Mouse (Mus musculus) liver, adult 2 months (tissue): Measurements from ENCODE around the gene Gm20388. TPM values are rescaled to one million over a fixed set of nuclear protein-coding genes. Genes with fewer than 3 reads are reported as not detected.

ENCODE experiments used
- DNase-seq: peaks from one replicate; pipeline ENCODE4 v3.0.0-alpha.2; 2011; ENCODE audit warnings: low read depth, low spot score; ENCODE audit errors: extremely low read depth
- H3K27ac ChIP-seq: fragments of 200-500 bp; replicated peaks from 2 replicates; pipeline ENCODE4 v1.5.1; 2012; ENCODE audit warnings: low read depth, mild to moderate bottlenecking, control low read depth, inconsistent platforms, low read length; ENCODE audit not compliant: insufficient read depth
- H3K27me3 ChIP-seq: fragments of 200-500 bp; 2 replicates; pipeline ENCODE4 v1.6.1; 2012; ENCODE audit warnings: mild to moderate bottlenecking, moderate library complexity, low read length, inconsistent platforms; ENCODE audit not compliant: control insufficient read depth, insufficient read depth
- H3K36me3 ChIP-seq: fragments of 200-500 bp; 2 replicates; pipeline ENCODE4 v1.6.1; 2012; ENCODE audit warnings: low read length, inconsistent platforms; ENCODE audit not compliant: control insufficient read depth, insufficient read depth
- H3K4me1 ChIP-seq: fragments of 200-500 bp; 2 replicates; pipeline ENCODE4 v1.6.1; 2011; ENCODE audit warnings: low read length; ENCODE audit not compliant: control insufficient read depth, insufficient read depth
- H3K4me3 ChIP-seq: fragments of 200-500 bp; 2 replicates; pipeline ENCODE4 v1.5.1; 2011; ENCODE audit warnings: low read depth, mild to moderate bottlenecking, control low read depth, low read length, moderate library complexity; ENCODE audit not compliant: insufficient read depth
- H3K79me2 ChIP-seq: fragments of 200-500 bp; 2 replicates; pipeline ENCODE4 v1.6.1; 2012; ENCODE audit warnings: inconsistent platforms, mild to moderate bottlenecking, low read length, moderate library complexity; ENCODE audit not compliant: control insufficient read depth, insufficient read depth
- H3K9ac ChIP-seq: fragments of 200-500 bp; 2 replicates; pipeline ENCODE4 v1.6.1; 2012; ENCODE audit warnings: low read depth, mild to moderate bottlenecking, control low read depth, inconsistent platforms, low read length
- CTCF ChIP-seq: fragments of 200-500 bp; IDR thresholded peaks from 2 replicates; pipeline ENCODE4 v1.5.1; 2011; ENCODE audit warnings: low read depth, low read length, control low read depth
- POLR2A ChIP-seq: fragments of 200-500 bp; IDR thresholded peaks from 2 replicates; pipeline ENCODE4 v1.6.1; 2011; ENCODE audit warnings: low read length, control low read depth; ENCODE audit not compliant: insufficient read depth; ENCODE audit errors: extremely low read depth
- WGBS: fragments of 180-500 bp; shearing (Covaris S2); methylation state at CpG from one replicate; pipeline ENCODE4 v1.1.7; 2018; 5-methylcytosine and 5-hydroxymethylcytosine counted together
- polyA plus RNA-seq: library from polyadenylated mRNA; depleted of rRNA; stranded (reverse); fragments of >200 nt; gene quantifications from 2 replicates; pipeline ENCODE4 v1.2.3, GENCODE M21; 2012
- total RNA-seq: library from RNA; depleted of rRNA; stranded (reverse); fragments of >200 nt; gene quantifications from 2 replicates; pipeline ENCODE4 v1.2.3, GENCODE M21; 2014

Gene Gm20388
- total and polyA plus RNA-seq, 2 experiments = 6.4 to 19.9 TPM

DNA sequence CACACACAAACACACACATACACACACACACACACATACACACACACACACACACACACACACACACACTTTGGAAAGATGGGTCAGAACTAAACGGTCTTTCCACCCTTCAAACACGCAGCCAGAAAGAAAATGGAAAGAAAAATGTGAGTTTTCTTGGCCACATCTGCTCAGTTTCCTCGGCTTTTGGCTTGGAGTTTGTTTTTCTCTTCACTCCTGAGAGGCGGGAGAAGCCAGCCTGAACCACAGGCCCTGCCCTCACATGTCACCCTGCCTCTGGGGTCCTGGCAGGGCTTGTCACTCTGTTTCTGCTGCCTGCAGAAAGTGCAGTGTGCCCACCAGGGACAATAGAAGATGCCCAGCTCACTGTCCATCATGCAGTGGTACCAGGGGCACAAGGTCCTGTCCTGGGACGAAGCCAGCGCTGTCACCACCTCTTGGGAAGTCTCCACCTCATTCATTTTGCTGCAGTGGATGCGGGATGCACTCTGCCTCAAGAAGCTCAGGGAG lies 2189.1 kb downstream of the Gm20388 start:
- WGBS = 86% methylated on average over 7 of the region's 7 CpGs

GRCm38 (mm10) chr8:122101816-122102215 lies 2191.2 kb downstream of the Gm20388 start:
- TF ChIP-seq POLR2A (no peak), CTCF (no peak)
- 87% methylated on average over 5 of the region's 5 CpGs for WGBS
- Histone ChIP-seq H3K27ac (no peak overlapping the region), H3K4me3 (no peak overlapping the region), H3K9ac (no peak overlapping the region), H3K27me3 (no peaks in the 10 kb centered on the region), H3K36me3 (no peaks in the 10 kb centered on the region), H3K79me2 (no peaks in the 10 kb centered on the region), H3K4me1 (peaks cover 4% of the 10 kb centered on the region)
- no peak for DNase-seq

More for the DNA sequence above, 2189.1 kb downstream of the Gm20388 start:
- H3K79me2 ChIP-seq = no peaks in the 10 kb centered on the region
- peaks cover 4% of the 10 kb centered on the region for H3K4me1 ChIP-seq
- TF ChIP-seq CTCF (no peak), POLR2A (no peak)
- no peak overlapping the region for H3K4me3 ChIP-seq
- H3K27ac ChIP-seq = no peak overlapping the region
- H3K27me3 ChIP-seq = no peaks in the 10 kb centered on the region
- no peak for DNase-seq
- no peak overlapping the region for H3K9ac ChIP-seq
- no peaks in the 10 kb centered on the region for H3K36me3 ChIP-seq

DNA sequence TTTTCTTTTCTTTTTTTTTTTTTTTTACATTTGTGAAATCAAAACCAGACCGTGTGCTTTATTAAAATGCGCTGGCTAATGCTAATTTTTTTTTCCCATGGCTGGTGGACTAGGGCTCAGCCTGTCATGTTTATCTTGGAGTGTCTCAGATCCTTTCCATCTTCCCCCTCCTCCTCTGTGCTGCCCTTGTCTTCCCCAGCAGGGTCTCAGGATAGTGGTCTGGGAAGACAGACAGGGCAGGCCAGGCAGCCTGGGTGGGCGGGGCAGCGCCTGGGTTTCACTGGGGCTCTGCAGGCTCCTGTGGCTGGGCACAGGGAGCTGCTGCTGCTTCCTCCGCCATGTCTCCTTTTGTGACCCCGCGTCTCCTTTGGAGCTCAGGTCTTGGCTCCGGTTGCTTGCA lies 2191.6 kb downstream of the Gm20388 start:
- 72% methylated on average over 8 of the region's 8 CpGs for WGBS
- Histone ChIP-seq H3K27me3 (no peaks in the 10 kb centered on the region), H3K79me2 (no peaks in the 10 kb centered on the region), H3K4me1 (peaks cover 4% of the 10 kb centered on the region), H3K4me3 (no peak overlapping the region), H3K36me3 (no peaks in the 10 kb centered on the region), H3K27ac (no peak overlapping the region), H3K9ac (no peak overlapping the region)
- no peak for TF ChIP-seq CTCF
- TF ChIP-seq POLR2A = no peak
- DNase-seq = no peak

DNA sequence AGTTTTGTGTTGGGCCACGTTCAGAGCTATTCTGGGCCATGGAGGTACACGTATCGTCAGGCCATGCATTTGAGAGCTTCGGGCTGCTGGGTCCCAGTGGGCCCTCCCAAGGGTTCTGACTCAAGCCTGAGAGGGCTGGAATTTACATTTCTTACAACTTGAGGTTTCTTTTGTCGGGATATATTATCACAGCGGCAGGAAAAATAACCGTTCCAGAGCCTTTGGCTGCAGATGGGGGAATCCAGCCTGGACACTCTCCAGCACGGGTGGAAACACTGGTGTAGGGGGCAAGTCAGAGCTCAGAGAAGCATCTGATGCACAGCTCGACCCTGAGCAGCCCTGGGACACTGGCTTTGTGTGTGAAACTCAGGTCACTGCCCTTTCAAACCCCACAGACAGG lies 2192.6 kb downstream of the Gm20388 start:
- Histone ChIP-seq H3K9ac (no peak overlapping the region), H3K4me1 (peaks cover 4% of the 10 kb centered on the region), H3K27me3 (no peaks in the 10 kb centered on the region), H3K36me3 (no peaks in the 10 kb centered on the region), H3K4me3 (no peak overlapping the region), H3K79me2 (no peaks in the 10 kb centered on the region), H3K27ac (no peak overlapping the region)
- 80% methylated on average over 9 of the region's 9 CpGs for WGBS
- peak; percentile 3 for DNase-seq
- TF ChIP-seq CTCF = no peak

GRCm38 (mm10) chr8:122104658-122105057 lies 2194.0 kb downstream of the Gm20388 start:
- Histone ChIP-seq H3K27ac (no peak overlapping the region), H3K36me3 (no peaks in the 10 kb centered on the region), H3K4me1 (no peaks in the 10 kb centered on the region), H3K9ac (no peak overlapping the region), H3K27me3 (no peaks in the 10 kb centered on the region), H3K79me2 (no peaks in the 10 kb centered on the region), H3K4me3 (no peak overlapping the region)
- TF ChIP-seq POLR2A (no peak), CTCF (no peak)
- no peak for DNase-seq
- 81% methylated on average over 4 of the region's 4 CpGs for WGBS

GRCm38 (mm10) chr8:122106270-122106669 lies 2195.6 kb downstream of the Gm20388 start:
- 54% methylated on average over 9 of the region's 9 CpGs for WGBS
- Histone ChIP-seq H3K4me3 (no peak overlapping the region), H3K9ac (no peak overlapping the region), H3K4me1 (no peaks in the 10 kb centered on the region), H3K79me2 (no peaks in the 10 kb centered on the region), H3K36me3 (no peaks in the 10 kb centered on the region), H3K27ac (no peak overlapping the region), H3K27me3 (no peaks in the 10 kb centered on the region)
- TF ChIP-seq POLR2A = no peak
- TF ChIP-seq CTCF = no peak
- DNase-seq = peak; percentile 34
